Mouse (Mus musculus) megakaryocyte progenitor cell, adult 5-6 weeks (primary cell): ENCODE data around the gene Gm10318. TPM values are rescaled to one million over a fixed set of nuclear protein-coding genes. Genes with fewer than 3 reads are reported as not detected.

Experiments
- ATAC-seq: replicated peaks from 2 replicates; pipeline ENCODE4 v1.8.0; 2016; ENCODE audit warnings: mild to moderate bottlenecking, moderate TSS enrichment, inconsistent platforms; ENCODE audit not compliant: poor library complexity
- total RNA-seq, 2 experiments: library from RNA; stranded (forward) in 1 of 2; stranded (reverse) in 1 of 2; fragments of 157-497, 149-512 nt in 1 of 2; fragments of 200-1000 nt in 1 of 2; gene quantifications; 2 replicates each; pipeline versions ENCODE4 v1.2.3 to v1.2.4; 2015 to 2017

The Gm10318 gene
- total RNA-seq (2015) (not detected in 2 replicates), total RNA-seq (2017) (not detected in 2 replicates)

GRCm38 (mm10) chr10:77852559-77852958, at the start of gene Gm10318:
TSS of gene Gm10318 (plus strand) at chr10:77852859.
- no peak for ATAC-seq

GRCm38 (mm10) chr10:77804095-77804494, 48.6 kb upstream of the Gm10318 start:
- ATAC-seq, result no peak

GRCm38 (mm10) chr10:77811743-77812142, 40.9 kb upstream of the Gm10318 start, which contains the start of gene Gm9507:
TSS of gene Gm9507 (minus strand) at chr10:77811843.
- no peak for ATAC-seq

- no peak for ATAC-seq
Measured at GRCm38 (mm10) chr10:77814382-77814781, 38.3 kb upstream of the Gm10318 start, which contains the start of gene Gm2696. TSS of gene Gm2696 (plus strand) at chr10:77814682.

- ATAC-seq, result 0 out of 2 replicates have a peak, but pooled peaks have one; percentile 37
Measured at GRCm38 (mm10) chr10:77815514-77815913, 37.1 kb upstream of the Gm10318 start.

GRCm38 (mm10) chr10:77818523-77818922, 34.1 kb upstream of the Gm10318 start:
- no peak for ATAC-seq

GRCm38 (mm10) chr10:77819203-77819602, 33.5 kb upstream of the Gm10318 start:
- ATAC-seq, result no peak

GRCm38 (mm10) chr10:77826951-77827350, 25.7 kb upstream of the Gm10318 start, which contains the start of gene Krtap10-4:
TSS of gene Krtap10-4 (minus strand) at chr10:77827095.
- no peak for ATAC-seq

- ATAC-seq, result no peak
Measured at GRCm38 (mm10) chr10:77835647-77836046, 17.0 kb upstream of the Gm10318 start, which contains the start of gene Krtap10-10. TSS of gene Krtap10-10 (plus strand) at chr10:77835947.

- no peak for ATAC-seq
Measured at GRCm38 (mm10) chr10:77839006-77839405, 13.7 kb upstream of the Gm10318 start.

- ATAC-seq, result no peak
Measured at GRCm38 (mm10) chr10:77846503-77846902, 6.2 kb upstream of the Gm10318 start, which contains the start of gene Gm36176. TSS of gene Gm36176 (plus strand) at chr10:77846803.

- no peak for ATAC-seq
Measured at GRCm38 (mm10) chr10:77846961-77847360, 5.7 kb upstream of the Gm10318 start.

- no peak for ATAC-seq
Measured at GRCm38 (mm10) chr10:77847538-77847937, 5.1 kb upstream of the Gm10318 start.

GRCm38 (mm10) chr10:77861675-77862074, 9.0 kb downstream of the Gm10318 start, which contains the start of gene Gm3285:
TSS of gene Gm3285 (plus strand) at chr10:77861975.
- no peak for ATAC-seq

- ATAC-seq, result peak; percentile 98
Measured at GRCm38 (mm10) chr10:77864067-77864761, 11.6 kb downstream of the Gm10318 start.

GRCm38 (mm10) chr10:77864762-77865143, 12.1 kb downstream of the Gm10318 start:
- no peak for ATAC-seq

- no peak for ATAC-seq
Measured at GRCm38 (mm10) chr10:77867546-77867945, 14.9 kb downstream of the Gm10318 start.

GRCm38 (mm10) chr10:77869651-77870050, 17.0 kb downstream of the Gm10318 start:
- no peak for ATAC-seq

GRCm38 (mm10) chr10:77878985-77879384, 26.3 kb downstream of the Gm10318 start:
- peak; percentile 60 for ATAC-seq

- peak; percentile 66 for ATAC-seq
Measured at GRCm38 (mm10) chr10:77880305-77880704, 27.6 kb downstream of the Gm10318 start.

- ATAC-seq, result no peak
Measured at GRCm38 (mm10) chr10:77882553-77882952, 29.9 kb downstream of the Gm10318 start.

- no peak for ATAC-seq
Measured at GRCm38 (mm10) chr10:77886007-77886747, 33.5 kb downstream of the Gm10318 start.
